Mouse (Mus musculus): ENCODE results near the gene Kcns1. TPM values are rescaled to one million over a fixed set of nuclear protein-coding genes. Genes with fewer than 3 reads are reported as not detected.

Gene Kcns1
- polyA plus RNA-seq, 1 experiment from 2014 or later: 3.9 TPM

- no peaks in the 10 kb centered on the region for H3K4me1 ChIP-seq (ENCODE audit: control insufficient read depth, insufficient read depth, low read length)
- WGBS: 94% methylated on average over 2 of the region's 2 CpGs
- no peak overlapping the region for H3K9ac ChIP-seq (ENCODE audit: low read depth, low read length)
- no peak overlapping the region for H3K27ac ChIP-seq (ENCODE audit: low read length)
- ATAC-seq: no peak
- H3K36me3 ChIP-seq (ENCODE audit: control insufficient read depth, insufficient read depth, low read length): no peaks in the 10 kb centered on the region
- no peaks in the 10 kb centered on the region for H3K27me3 ChIP-seq (ENCODE audit: control insufficient read depth, insufficient read depth, low read depth, low read length)
- no peaks in the 10 kb centered on the region for H3K9me3 ChIP-seq (replicated peaks; ENCODE audit: control insufficient read depth, low read length, poor library complexity, severe bottlenecking)
- H3K4me3 ChIP-seq (ENCODE audit: low read depth, low read length): no peak overlapping the region
- H3K4me2 ChIP-seq (ENCODE audit: low read length): no peak overlapping the region
These were observed 12.1 kb downstream of the Kcns1 start for GRCm38 (mm10) chr2:164158838-164159237.

- Histone ChIP-seq H3K27ac (ENCODE audit: low read length) (no peak overlapping the region), H3K4me3 (ENCODE audit: low read depth, low read length) (no peak overlapping the region), H3K36me3 (ENCODE audit: control insufficient read depth, insufficient read depth, low read length) (peaks cover 9% of the 10 kb centered on the region), H3K27me3 (ENCODE audit: control insufficient read depth, insufficient read depth, low read depth, low read length) (no peaks in the 10 kb centered on the region), H3K4me1 (ENCODE audit: control insufficient read depth, insufficient read depth, low read length) (no peaks in the 10 kb centered on the region), H3K4me2 (ENCODE audit: low read length) (no peak overlapping the region), H3K9ac (ENCODE audit: low read depth, low read length) (no peak overlapping the region), H3K9me3 (replicated peaks; ENCODE audit: control insufficient read depth, low read length, poor library complexity, severe bottlenecking) (no peaks in the 10 kb centered on the region)
- ATAC-seq: no peak
- 90% methylated on average over 7 of the region's 7 CpGs for WGBS
These were observed 14.8 kb downstream of the Kcns1 start for GRCm38 (mm10) chr2:164156158-164156557.

GRCm38 (mm10) chr2:164154007-164154406 is 16.9 kb downstream of the Kcns1 start:
- H3K9me3 ChIP-seq (replicated peaks; ENCODE audit: control insufficient read depth, low read length, poor library complexity, severe bottlenecking): no peaks in the 10 kb centered on the region
- 91% methylated on average over 10 of the region's 10 CpGs for WGBS
- H3K27ac ChIP-seq (ENCODE audit: low read length): no peak overlapping the region
- H3K4me3 ChIP-seq (ENCODE audit: low read depth, low read length): no peak overlapping the region
- no peaks in the 10 kb centered on the region for H3K27me3 ChIP-seq (ENCODE audit: control insufficient read depth, insufficient read depth, low read depth, low read length)
- no peak for ATAC-seq
- H3K4me2 ChIP-seq (ENCODE audit: low read length): no peak overlapping the region
- no peaks in the 10 kb centered on the region for H3K4me1 ChIP-seq (ENCODE audit: control insufficient read depth, insufficient read depth, low read length)
- peaks cover 9% of the 10 kb centered on the region for H3K36me3 ChIP-seq (ENCODE audit: control insufficient read depth, insufficient read depth, low read length)
- H3K9ac ChIP-seq (ENCODE audit: low read depth, low read length): no peak overlapping the region

- no peak overlapping the region for H3K4me2 ChIP-seq (ENCODE audit: low read length)
- no peak overlapping the region for H3K4me3 ChIP-seq (ENCODE audit: low read depth, low read length)
- WGBS: 94% methylated on average over 11 of the region's 11 CpGs
- H3K4me1 ChIP-seq (ENCODE audit: control insufficient read depth, insufficient read depth, low read length): no peaks in the 10 kb centered on the region
- H3K9me3 ChIP-seq (replicated peaks; ENCODE audit: control insufficient read depth, low read length, poor library complexity, severe bottlenecking): no peaks in the 10 kb centered on the region
- peaks cover 9% of the 10 kb centered on the region for H3K36me3 ChIP-seq (ENCODE audit: control insufficient read depth, insufficient read depth, low read length)
- no peak overlapping the region for H3K9ac ChIP-seq (ENCODE audit: low read depth, low read length)
- no peak overlapping the region for H3K27ac ChIP-seq (ENCODE audit: low read length)
- no peak for ATAC-seq
- no peaks in the 10 kb centered on the region for H3K27me3 ChIP-seq (ENCODE audit: control insufficient read depth, insufficient read depth, low read depth, low read length)
These were observed 18.6 kb downstream of the Kcns1 start for GRCm38 (mm10) chr2:164152341-164152740.

GRCm38 (mm10) chr2:164150086-164150760 is 20.7 kb downstream of the Kcns1 start:
- Histone ChIP-seq H3K4me1 (ENCODE audit: control insufficient read depth, insufficient read depth, low read length) (no peaks in the 10 kb centered on the region), H3K27ac (ENCODE audit: low read length) (no peak overlapping the region), H3K4me3 (ENCODE audit: low read depth, low read length) (no peak overlapping the region), H3K27me3 (ENCODE audit: control insufficient read depth, insufficient read depth, low read depth, low read length) (no peaks in the 10 kb centered on the region), H3K36me3 (ENCODE audit: control insufficient read depth, insufficient read depth, low read length) (peaks cover 9% of the 10 kb centered on the region), H3K9me3 (replicated peaks; ENCODE audit: control insufficient read depth, low read length, poor library complexity, severe bottlenecking) (no peaks in the 10 kb centered on the region), H3K9ac (ENCODE audit: low read depth, low read length) (no peak overlapping the region), H3K4me2 (ENCODE audit: low read length) (no peak overlapping the region)
- 56% methylated on average over 14 of the region's 14 CpGs for WGBS
- ATAC-seq: no peak

GRCm38 (mm10) chr2:164146556-164146955 is 24.4 kb downstream of the Kcns1 start:
- H3K4me2 ChIP-seq (ENCODE audit: low read length): no peak overlapping the region
- WGBS: 96% methylated on average over 12 of the region's 12 CpGs
- H3K9me3 ChIP-seq (replicated peaks; ENCODE audit: control insufficient read depth, low read length, poor library complexity, severe bottlenecking): no peaks in the 10 kb centered on the region
- H3K27me3 ChIP-seq (ENCODE audit: control insufficient read depth, insufficient read depth, low read depth, low read length): no peaks in the 10 kb centered on the region
- no peaks in the 10 kb centered on the region; the same call in 1 of the 2 replicates for H3K4me1 ChIP-seq (ENCODE audit: control insufficient read depth, insufficient read depth, low read length)
- H3K36me3 ChIP-seq (ENCODE audit: control insufficient read depth, insufficient read depth, low read length): no peaks in the 10 kb centered on the region; the same call in 1 of the 2 replicates
- no peak for ATAC-seq
- no peak overlapping the region for H3K27ac ChIP-seq (ENCODE audit: low read length)
- H3K9ac ChIP-seq (ENCODE audit: low read depth, low read length): no peak overlapping the region
- no peak overlapping the region for H3K4me3 ChIP-seq (ENCODE audit: low read depth, low read length)

- WGBS: 83% methylated on average over 10 of the region's 10 CpGs
- no peak overlapping the region for H3K9ac ChIP-seq (ENCODE audit: low read depth, low read length)
These were observed 26.4 kb downstream of the Kcns1 start for GRCm38 (mm10) chr2:164144541-164144940.

GRCm38 (mm10) chr2:164144025-164144424 is 26.9 kb downstream of the Kcns1 start:
- no peaks in the 10 kb centered on the region for H3K9me3 ChIP-seq (replicated peaks; ENCODE audit: control insufficient read depth, low read length, poor library complexity, severe bottlenecking)
- H3K27me3 ChIP-seq (ENCODE audit: control insufficient read depth, insufficient read depth, low read depth, low read length): no peaks in the 10 kb centered on the region
- no peaks in the 10 kb centered on the region for H3K36me3 ChIP-seq (ENCODE audit: control insufficient read depth, insufficient read depth, low read length)
- no peak overlapping the region for H3K4me3 ChIP-seq (ENCODE audit: low read depth, low read length)
- WGBS: 53% methylated on average over 6 of the region's 6 CpGs
- H3K9ac ChIP-seq (ENCODE audit: low read depth, low read length): no peak overlapping the region
- no peaks in the 10 kb centered on the region; the same call in 1 of the 2 replicates for H3K4me1 ChIP-seq (ENCODE audit: control insufficient read depth, insufficient read depth, low read length)
- ATAC-seq: no peak
- no peak overlapping the region for H3K4me2 ChIP-seq (ENCODE audit: low read length)
- H3K27ac ChIP-seq (ENCODE audit: low read length): no peak overlapping the region

More at GRCm38 (mm10) chr2:164144541-164144940, 26.4 kb downstream of the Kcns1 start:
- Histone ChIP-seq H3K9me3 (replicated peaks; ENCODE audit: control insufficient read depth, low read length, poor library complexity, severe bottlenecking) (no peaks in the 10 kb centered on the region), H3K27me3 (ENCODE audit: control insufficient read depth, insufficient read depth, low read depth, low read length) (no peaks in the 10 kb centered on the region), H3K27ac (ENCODE audit: low read length) (no peak overlapping the region), H3K4me3 (ENCODE audit: low read depth, low read length) (no peak overlapping the region), H3K4me2 (ENCODE audit: low read length) (no peak overlapping the region), H3K4me1 (ENCODE audit: control insufficient read depth, insufficient read depth, low read length) (no peaks in the 10 kb centered on the region; the same call in 1 of the 2 replicates), H3K36me3 (ENCODE audit: control insufficient read depth, insufficient read depth, low read length) (no peaks in the 10 kb centered on the region)
- no peak for ATAC-seq

- WGBS: 59% methylated on average over 10 of the region's 10 CpGs
These were observed 28.9 kb downstream of the Kcns1 start for GRCm38 (mm10) chr2:164142021-164142420.

More at GRCm38 (mm10) chr2:164142021-164142420, 28.9 kb downstream of the Kcns1 start:
- no peak overlapping the region for H3K9ac ChIP-seq (ENCODE audit: low read depth, low read length)
- no peak overlapping the region for H3K4me3 ChIP-seq (ENCODE audit: low read depth, low read length)
- H3K9me3 ChIP-seq (replicated peaks; ENCODE audit: control insufficient read depth, low read length, poor library complexity, severe bottlenecking): no peaks in the 10 kb centered on the region
- H3K4me1 ChIP-seq (ENCODE audit: control insufficient read depth, insufficient read depth, low read length): peaks cover 9% of the 10 kb centered on the region; the same call in 1 of the 2 replicates
- H3K36me3 ChIP-seq (ENCODE audit: control insufficient read depth, insufficient read depth, low read length): no peaks in the 10 kb centered on the region
- no peaks in the 10 kb centered on the region for H3K27me3 ChIP-seq (ENCODE audit: control insufficient read depth, insufficient read depth, low read depth, low read length)
- ATAC-seq: no peak
- no peak overlapping the region for H3K27ac ChIP-seq (ENCODE audit: low read length)
- H3K4me2 ChIP-seq (ENCODE audit: low read length): no peak overlapping the region

All from midbrain, embryonic 16.5 days (tissue).